Mouse (Mus musculus) cortical plate, adult 2 months (tissue): ENCODE data around the gene Gm10392.

Experiments used
- CTCF ChIP-seq: fragments of 200-500 bp; IDR thresholded peaks from 2 replicates; pipeline ENCODE4 v1.5.1; 2011; ENCODE audit warnings: mild to moderate bottlenecking, control low read depth, low read length; ENCODE audit not compliant: insufficient read depth; ENCODE audit errors: extremely low read depth
- POLR2A ChIP-seq: fragments of 200-500 bp; IDR thresholded peaks from 2 replicates; pipeline ENCODE4 v1.6.1; 2011; ENCODE audit warnings: mild to moderate bottlenecking, low read length, control low read depth; ENCODE audit not compliant: insufficient read depth; ENCODE audit errors: extremely low read depth

DNA sequence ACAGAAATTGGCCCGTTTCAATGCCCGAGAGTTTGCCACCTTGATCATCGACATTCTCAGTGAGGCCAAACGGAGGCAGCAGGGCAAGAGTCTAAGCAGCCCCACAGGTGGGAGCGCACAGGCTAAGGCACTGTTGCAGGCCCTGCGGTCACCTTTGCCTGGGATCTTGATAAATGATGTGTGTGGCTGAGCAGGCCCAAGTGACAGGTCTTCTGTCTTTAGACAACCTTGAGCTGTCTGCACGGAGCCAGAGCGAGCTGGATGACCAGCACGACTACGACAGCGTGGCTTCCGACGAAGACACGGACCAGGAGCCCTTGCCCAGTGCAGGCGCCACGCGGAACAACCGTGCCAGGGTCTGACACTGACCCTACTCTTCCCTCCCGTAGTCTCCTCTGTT, 14.6 kb downstream of the Gm10392 start:
- no peak for TF ChIP-seq CTCF
- TF ChIP-seq POLR2A = no peak
